Mouse (Mus musculus) spleen, adult 12 weeks (tissue): ENCODE measurements around the gene Evc.

Experiments used
- DNase-seq: peaks from one replicate; pipeline ENCODE4 v3.0.0; 2022; ENCODE audit warnings: low spot score

Evc gene

DNA sequence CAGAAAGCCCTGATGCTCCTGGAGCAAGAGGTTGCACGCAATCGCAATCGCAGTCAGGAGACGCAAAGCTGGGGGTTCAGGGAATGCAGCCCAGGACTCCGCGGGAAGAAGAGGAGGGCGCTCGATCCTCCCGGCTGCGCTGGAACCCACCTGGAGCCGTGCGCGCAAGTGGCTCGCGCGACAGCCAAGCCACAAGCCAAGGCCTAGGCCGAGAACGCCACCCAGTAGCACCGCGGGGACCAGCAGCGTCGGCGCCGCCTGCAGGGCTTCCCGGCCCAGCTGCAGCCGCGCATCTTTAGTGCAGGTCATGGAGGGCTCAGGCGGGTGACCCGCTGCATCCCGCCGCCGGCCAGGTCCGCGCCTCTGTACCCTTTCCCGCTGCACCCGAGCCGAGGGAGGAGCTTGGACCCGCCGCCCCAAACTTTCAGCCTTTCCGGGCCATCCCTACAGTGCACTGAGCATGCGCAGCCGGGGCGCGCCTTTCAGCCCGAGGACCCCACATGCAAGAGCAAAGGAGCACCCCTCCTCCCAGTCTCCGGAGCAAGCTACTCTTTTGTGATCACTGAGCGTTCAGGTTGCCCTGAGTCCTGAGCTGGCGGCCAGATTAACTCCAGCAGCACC, at the start of gene Evc:
Gene Evc (minus strand): TSS at position 410 of the 621 bp plus-strand sequence.
- no peak for DNase-seq

GRCm38 (mm10) chr5:37383570-37383969, 46.9 kb upstream of the Evc start:
- no peak for DNase-seq

DNA sequence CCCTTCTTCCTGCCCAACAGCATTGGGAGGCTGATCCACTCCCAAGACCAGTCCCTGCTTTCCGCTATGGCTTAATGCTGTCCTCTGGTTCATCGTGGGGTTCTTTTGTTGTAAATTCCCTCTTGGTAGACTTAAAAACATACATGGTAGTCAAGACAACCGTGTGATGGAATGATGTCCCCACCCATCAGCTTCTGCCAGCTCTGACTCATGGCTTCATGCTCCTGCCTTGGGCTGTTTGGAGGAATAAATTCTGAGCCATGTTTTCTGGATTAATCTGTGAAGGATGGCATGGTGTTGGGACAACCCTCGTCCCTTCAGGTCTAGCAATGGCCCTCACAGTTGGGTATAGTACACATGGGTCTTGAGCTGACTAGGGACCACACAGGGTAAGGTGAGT, 43.9 kb upstream of the Evc start:
- no peak for DNase-seq

- DNase-seq = no peak
These were observed 40.7 kb upstream of the Evc start for GRCm38 (mm10) chr5:37377376-37377775.

DNA sequence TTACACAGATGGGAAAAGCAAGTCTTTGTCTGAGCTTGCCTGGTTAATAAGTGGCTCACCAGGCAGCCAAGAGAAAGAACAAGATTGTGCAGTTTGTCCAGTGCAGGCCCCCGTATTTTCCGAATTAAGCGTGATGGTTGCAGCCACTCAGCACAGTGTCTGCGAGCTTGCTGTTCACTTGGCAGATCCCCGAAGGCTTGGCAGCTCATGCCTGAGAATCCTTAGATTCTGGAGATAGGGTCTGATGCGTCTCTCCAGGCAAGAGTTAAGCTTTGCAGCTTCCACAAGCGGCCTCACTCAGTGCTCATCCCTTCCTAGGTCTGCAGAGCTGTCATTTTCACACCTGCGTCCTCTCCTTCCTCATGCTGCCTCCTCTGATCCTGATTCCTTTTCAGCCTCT, 32.1 kb upstream of the Evc start:
- no peak for DNase-seq

GRCm38 (mm10) chr5:37365751-37366150, 29.1 kb upstream of the Evc start:
- DNase-seq = no peak

DNA sequence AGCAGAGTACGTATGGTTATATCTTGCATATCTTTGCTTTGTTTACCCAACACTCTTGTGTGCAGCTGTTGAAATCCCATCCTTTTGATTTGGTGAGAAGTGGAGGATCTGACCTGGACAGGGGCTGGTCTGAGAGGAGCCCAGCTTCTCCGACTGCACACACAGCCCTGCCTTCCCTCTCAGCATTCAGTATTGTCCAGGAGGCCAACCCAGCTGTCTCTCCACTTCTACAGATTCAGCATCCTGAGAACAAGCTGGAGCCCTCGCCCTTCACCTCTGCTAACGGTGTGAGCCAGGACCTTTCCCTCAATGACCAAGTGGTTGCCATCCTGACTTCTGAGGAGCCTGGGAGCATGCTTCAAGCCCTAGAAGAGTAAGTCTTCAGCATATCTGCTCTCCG, 26.6 kb upstream of the Evc start:
- DNase-seq = no peak

- no peak for DNase-seq
These were observed 25.9 kb upstream of the Evc start for GRCm38 (mm10) chr5:37362618-37363017.

DNA sequence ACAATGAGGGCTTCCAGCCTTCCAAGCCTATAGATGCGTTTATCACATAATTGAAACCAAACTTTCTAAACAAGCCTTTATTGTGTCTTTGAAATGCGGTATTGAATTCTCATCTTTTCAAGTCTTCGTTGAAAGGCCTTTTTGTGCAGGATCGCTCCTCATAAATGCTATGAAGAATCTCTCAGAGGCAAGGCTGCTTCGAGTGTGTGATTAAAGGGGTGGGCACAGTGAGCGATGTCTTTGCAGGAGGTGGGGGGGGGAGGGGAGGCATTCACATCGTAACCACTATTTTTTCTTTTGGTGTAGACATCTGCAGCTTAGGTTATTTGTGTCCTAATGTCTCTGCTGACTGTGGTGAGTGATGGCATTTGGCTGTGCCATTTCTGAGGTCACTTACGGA, 19.3 kb upstream of the Evc start:
- no peak for DNase-seq

DNA sequence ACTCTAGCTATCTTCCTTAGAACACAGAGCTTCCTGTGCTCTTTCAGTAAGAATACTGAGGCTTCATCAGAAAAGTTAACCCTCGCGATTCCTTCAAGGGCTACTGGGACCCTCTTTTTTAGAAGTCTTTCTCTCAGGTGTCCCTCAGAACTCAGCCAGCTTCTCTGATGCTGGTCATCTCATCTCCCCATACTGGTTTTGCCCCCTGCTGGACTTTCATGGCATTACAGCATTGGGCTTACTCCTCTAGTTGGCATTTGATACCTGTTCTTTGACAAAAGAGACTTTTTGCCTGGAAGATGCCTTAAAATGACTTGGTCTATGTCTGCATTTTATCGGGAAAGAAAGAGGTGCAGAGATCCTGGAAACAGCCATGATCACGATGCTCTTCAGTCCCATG, 17.7 kb upstream of the Evc start:
- no peak for DNase-seq

DNA sequence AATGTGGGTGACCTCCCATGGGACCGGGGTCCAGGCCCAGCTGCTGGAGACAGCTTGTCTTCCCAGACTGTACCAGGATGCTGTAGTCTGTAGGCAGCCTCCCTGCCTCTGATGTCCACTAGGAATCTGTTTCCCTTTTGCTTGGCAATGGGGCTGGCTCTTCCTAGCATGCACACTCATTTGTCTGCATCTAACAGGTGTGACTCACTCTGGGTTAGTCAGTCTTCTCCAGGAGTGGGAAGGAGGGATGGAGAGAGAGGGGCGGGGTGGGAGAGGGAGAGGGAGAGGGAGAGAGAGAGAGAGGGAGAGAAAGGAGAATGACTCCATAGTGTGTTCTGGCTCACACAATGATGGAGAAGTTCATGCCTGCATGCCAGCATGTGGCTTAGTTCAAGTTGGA, 15.1 kb upstream of the Evc start:
- no peak for DNase-seq

DNA sequence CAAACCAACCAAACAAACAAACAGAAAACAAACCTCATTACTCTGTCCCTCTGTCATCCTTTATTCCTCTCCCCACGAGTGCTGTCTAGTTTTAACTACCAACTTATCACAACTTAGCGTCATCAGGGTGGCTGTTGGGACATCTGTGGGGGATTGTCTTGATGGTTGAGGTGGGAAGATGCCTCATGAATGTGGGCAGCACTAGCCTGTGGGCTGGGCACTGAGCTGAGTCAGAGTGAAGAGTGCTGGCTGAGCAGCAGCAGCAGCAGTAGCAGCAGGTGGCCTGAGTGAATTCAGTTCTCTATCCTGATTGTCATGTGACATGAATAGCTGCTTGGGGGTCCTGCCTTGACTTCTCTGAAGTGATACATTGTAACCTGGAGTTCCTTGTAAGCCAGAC, 7.3 kb upstream of the Evc start:
- no peak for DNase-seq

- no peak for DNase-seq
These were observed 1.6 kb upstream of the Evc start, which contains the start of gene Evc2 for GRCm38 (mm10) chr5:37338288-37338687. Evc2 (plus strand) TSS chr5:37338499.

DNA sequence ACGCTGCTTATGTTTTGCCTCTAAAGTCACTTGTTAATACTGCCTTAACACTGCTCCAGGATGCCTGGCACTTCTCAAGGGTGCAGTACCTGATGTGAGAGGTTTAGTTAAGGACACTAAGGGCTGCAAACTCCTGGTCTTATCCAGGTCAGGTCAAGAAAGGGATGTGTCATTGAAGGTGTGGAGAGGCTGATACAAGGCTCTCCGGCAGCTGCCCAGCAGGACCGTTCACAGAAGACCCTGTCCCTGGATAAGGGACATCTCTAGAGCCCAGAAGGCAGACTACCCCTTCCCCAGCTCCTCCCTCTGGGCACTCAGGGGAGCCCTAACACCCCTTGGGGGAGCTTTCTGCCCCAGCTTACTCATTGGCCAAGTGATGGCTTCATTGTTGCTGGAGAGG, 1.0 kb upstream of the Evc start:
- DNase-seq = no peak

DNA sequence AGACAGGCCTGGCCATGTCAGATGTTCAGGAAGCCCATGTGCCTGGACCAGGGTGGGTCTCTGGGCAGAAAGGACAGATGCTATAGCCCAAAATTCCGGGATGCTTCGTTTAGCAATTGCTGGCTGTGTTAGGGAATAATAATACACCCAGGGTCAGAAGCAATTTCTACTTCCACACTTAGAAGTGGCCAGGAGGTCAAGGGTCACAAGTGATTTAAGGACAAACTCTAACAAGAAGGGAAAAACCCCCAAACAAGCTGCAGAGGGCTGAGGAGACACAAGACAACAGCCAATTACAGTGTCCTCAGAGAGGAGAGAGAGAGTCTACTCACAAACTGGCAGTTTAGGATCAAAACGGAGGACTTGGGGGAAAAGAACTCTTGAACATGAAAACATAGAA, 1.6 kb downstream of the Evc start:
- DNase-seq = no peak

GRCm38 (mm10) chr5:37332066-37332465, 4.6 kb downstream of the Evc start:
- DNase-seq = no peak

- no peak for DNase-seq
These were observed 5.6 kb downstream of the Evc start for GRCm38 (mm10) chr5:37331133-37331505.

DNA sequence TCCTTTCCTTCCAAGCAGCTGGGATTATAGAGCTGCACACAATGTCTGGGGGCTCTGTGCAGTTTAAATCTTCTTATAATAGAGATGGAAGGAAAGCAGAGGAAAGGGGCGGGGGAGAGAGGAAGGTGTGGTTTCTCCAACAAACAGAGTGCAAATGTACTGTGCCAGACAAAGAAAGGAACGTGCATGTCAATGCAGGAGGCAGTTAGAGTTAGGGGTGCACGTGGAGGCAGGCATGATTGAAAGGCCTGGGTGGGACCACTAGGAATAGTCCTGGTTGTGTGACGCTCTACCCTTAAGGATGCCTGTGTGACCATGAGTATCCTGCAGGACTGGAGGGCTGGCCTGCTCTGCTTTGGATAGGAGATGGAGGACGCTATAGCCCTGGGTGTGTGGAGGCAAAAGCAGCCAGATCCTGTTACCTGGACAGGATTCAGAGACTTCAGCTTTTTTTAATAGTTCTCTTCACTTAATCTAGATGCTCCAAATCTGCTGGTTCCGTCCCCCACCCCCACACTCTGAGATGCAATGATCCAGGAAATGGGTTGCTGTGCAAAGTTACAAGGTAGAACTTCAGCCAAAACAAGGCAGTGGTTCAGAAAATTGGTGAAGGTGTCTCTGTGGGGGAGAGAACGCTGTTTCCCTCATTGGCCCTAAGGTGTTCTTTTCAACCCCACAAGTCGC, 6.1 kb downstream of the Evc start:
- DNase-seq = no peak

DNA sequence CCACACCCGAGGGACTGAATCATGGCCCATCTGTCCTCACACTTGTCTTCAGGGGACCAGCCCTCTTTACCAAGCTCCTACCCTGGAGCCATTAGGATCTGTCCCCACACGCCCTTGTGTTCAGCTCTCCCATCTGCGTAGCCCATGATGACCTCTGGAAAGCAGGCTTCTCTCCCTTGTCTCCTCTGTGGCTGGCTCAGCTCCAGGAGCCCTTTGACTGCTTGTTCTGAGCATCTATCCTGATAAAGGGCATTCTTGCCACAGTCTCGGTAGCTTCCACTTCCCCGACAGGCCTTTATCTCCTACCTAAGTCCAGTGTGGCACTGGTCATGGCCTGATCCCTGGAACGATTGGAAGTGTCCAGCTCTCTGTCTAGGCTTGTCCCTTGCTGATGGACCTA, 10.0 kb downstream of the Evc start:
- DNase-seq = no peak

DNA sequence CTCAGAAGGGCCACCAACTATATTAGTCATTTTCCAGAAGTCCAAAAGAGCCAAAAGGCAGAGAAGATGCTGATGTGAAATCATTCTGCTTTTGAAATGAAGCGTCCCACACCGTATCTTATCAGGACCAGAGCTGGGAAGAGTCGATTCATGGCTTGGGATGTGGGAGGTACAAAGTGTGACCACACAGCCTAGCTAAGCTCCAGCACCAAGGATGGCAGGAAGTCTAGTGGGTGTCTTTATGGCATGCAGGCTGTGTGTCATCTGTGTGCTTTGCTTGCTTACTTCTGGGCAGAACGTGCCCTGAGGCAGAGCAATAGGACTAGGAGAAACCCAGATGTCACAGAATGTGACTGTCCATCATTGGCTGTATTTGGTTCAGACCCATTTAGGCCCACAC, 15.9 kb downstream of the Evc start:
- DNase-seq = no peak

DNA sequence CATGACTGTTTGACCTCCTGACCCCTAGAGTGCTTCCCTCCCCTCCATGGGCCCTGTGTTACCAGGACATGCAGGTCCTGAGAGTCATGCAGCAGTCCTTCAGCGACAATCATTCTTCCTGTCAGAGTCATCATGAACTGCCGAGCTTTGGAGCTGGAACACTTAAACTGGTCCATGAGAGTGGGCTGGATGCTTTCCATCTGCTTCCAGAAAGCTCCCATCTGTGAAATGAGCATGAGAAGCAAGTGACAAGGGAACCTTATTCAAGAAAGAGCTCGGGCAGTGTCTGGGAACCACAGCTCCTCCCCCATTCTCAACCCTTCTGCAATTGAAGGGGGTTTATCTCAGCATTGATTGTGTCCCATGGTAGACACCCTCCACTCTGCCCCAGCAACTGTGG, 16.5 kb downstream of the Evc start:
- DNase-seq = no peak

DNA sequence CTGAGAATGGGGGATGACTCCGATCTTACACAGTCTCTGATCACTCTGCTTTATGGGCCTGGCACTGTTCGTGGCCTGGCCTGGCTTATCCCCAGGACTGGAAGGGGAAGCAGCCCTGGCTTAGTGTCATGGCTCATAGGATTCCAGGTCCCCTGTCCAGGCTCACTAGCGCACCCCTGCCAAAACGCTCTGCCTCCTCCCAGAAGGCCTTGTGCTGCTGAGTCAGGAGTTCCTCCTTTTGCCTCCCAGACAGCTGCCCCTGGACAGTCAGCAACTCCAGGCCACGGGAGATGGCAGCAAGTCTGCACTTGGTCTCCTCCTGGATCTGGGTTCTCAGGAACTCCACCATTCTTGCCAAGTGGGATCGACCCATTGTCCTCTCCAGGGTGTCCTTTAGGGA, 18.0 kb downstream of the Evc start:
- no peak for DNase-seq

DNA sequence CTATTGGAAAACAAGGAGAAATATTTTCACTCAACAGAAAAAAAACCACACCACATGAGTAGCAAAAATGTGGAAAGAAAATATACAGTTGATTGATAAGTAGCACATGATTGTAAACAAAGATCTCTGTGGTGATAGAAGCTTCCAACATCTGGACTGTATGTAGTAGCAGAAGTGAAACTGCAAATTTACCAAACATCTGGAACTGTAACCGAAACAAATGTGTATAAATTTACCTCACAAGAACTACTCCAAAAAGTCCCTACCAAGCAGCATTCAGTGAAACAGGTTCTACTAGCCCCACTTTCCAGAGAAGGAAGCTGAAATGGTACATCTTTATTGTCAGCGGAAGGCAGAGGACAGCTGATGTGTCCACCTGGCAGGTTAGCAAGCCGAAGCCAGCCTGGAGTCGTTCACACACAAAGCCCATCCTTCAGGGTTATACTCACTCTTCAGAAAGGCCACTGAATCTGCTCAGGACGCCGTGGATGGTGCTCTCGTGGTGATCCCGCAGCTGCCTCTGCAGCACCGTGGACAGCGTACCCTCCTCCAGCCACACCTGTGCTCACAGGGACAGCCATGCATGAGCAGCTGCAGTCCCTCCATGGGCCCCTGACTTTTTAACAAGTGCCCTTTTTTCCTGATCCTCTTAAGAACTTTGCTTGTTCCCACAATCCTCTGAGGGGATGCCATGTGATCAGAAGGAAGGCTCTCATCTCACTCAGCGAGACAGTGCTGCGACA, 23.5 kb downstream of the Evc start:
- DNase-seq = no peak

DNA sequence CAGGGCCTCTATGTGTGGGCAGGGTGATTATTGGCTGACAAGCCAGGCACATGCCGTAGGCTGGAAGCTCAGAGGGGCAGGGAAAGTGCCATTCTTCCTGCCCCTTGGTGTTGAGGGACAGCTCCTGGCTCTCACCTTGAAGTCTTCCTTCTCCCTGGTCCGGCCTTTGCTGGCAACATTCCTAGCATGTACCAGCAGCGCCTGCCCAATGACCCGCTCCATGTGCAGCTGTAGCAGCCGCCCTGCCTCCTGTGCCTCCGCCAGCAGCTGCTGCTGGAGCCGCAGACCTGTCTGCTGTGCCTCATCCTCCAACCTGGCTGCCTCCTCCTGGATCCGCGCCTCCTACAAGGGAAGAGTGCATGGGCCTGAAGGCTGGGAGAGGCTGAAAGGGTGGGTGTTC, 26.7 kb downstream of the Evc start:
- no peak for DNase-seq
